Mouse (Mus musculus) kidney, postnatal 36 days (tissue): ENCODE results near the gene 4930470P17Rik.
"Not testable (repeated sequence)": the region's sequence is repeated elsewhere in the genome, so short reads cannot be mapped to it uniquely, and the experiment has no call there.

Source experiments
- DNase-seq, 2 experiments: peaks; one replicate each; pipeline ENCODE4 v3.0.0; 2021 to 2022; ENCODE audit warnings: mixed read lengths in 2 of 2

Gene 4930470P17Rik

GRCm38 (mm10) chr2:170601917-170602316 lies at the start of gene 4930470P17Rik:
Gene 4930470P17Rik (minus strand): TSS chr2:170602017.
- DNase-seq = no peak

DNA sequence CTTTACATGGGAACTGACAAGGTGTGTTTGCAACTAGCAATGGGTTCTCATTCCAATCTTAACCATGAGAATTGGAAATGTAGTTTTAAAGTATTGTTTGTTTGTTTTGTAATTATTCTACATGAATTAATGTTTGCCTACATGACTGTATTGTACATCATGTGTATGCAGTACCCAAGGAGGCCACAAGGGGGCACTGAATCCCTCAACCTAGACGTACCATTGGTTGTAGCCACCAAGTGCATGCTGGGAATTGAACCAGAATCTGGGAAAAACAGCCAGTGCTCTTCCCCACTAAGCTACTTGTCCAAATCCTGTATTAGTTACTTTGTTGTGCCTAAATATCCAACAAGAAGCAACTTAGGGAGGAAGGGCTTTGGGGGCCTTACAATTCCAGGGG lies 49.7 kb upstream of the 4930470P17Rik start:
- DNase-seq = no peak

GRCm38 (mm10) chr2:170648542-170648941 lies 46.7 kb upstream of the 4930470P17Rik start:
- DNase-seq = peak; percentile 0 to 7

- DNase-seq = no peak
Observed at GRCm38 (mm10) chr2:170646201-170646600, 44.4 kb upstream of the 4930470P17Rik start.

- DNase-seq = no peak
Observed at GRCm38 (mm10) chr2:170642338-170642806, 40.6 kb upstream of the 4930470P17Rik start.

GRCm38 (mm10) chr2:170640281-170640680 lies 38.5 kb upstream of the 4930470P17Rik start:
- no peak for DNase-seq

GRCm38 (mm10) chr2:170638746-170639145 lies 36.9 kb upstream of the 4930470P17Rik start:
- no peak for DNase-seq

DNA sequence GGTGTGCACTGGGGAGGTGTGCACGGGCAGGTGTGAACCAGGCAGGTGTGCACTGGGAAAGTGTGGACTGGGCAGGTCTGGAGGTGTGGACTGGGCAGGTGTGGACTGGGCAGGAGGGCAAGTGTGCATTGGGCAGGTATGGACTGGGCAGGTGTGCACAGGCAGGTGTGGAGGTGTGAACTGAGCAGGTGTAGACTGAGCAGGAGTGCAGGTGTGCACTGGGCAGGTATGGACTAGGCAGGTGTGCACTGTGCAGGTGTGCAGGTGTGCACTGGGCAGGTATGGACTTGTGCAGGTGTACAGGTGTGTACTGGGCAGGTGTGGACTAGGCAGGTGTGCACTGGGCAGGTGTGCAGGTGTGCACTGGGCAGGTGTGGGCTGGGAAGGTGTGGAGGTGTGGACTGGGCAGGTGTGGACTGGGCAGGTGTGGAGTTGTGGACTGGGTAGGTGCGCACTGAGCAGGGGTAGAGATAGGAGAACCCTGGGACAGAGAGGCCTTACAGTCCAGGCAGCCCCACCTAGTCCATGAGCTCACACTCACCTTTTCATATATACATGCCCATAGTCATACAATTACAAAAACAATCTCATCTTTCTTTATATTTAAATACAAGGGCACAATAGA lies 31.3 kb upstream of the 4930470P17Rik start:
- no peak for DNase-seq

GRCm38 (mm10) chr2:170632386-170632785 lies 30.6 kb upstream of the 4930470P17Rik start:
- DNase-seq = no peak

GRCm38 (mm10) chr2:170631375-170631774 lies 29.6 kb upstream of the 4930470P17Rik start:
- DNase-seq = no peak

- DNase-seq = no peak
Observed at GRCm38 (mm10) chr2:170630553-170630952, 28.7 kb upstream of the 4930470P17Rik start.

- DNase-seq = not testable (repeated sequence)
Observed at GRCm38 (mm10) chr2:170627991-170628390, 26.2 kb upstream of the 4930470P17Rik start.

GRCm38 (mm10) chr2:170624201-170624880 lies 22.5 kb upstream of the 4930470P17Rik start:
- DNase-seq = not testable (repeated sequence)

GRCm38 (mm10) chr2:170622985-170623384 lies 21.2 kb upstream of the 4930470P17Rik start:
- DNase-seq = no peak

GRCm38 (mm10) chr2:170618862-170619492 lies 17.2 kb upstream of the 4930470P17Rik start:
- DNase-seq = no peak

- peak in 1 of 2 experiments; percentile 13 for DNase-seq
Observed at GRCm38 (mm10) chr2:170611794-170612193, 10.0 kb upstream of the 4930470P17Rik start.

DNA sequence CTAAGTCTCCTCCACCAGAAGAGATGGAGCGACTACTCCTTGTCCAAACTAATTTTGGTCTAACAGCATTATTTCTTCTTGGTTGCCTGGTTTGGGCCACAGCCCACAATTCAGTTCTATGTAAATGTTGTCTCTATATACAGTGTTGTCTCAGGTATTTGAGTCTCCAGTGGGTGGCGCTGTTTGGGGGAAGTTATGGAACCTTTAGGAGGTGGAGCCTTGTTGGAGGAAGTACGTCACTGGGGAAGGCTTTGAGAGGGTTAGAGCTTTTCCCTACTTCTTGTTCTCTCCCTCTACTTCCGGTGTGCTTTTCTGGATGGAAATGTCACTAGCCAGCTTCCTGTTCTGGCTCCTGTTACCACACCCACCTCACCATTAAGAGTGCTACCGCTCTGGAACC lies 646 bp downstream of the 4930470P17Rik start:
- peak in 1 of 2 experiments; percentile 35 for DNase-seq

DNA sequence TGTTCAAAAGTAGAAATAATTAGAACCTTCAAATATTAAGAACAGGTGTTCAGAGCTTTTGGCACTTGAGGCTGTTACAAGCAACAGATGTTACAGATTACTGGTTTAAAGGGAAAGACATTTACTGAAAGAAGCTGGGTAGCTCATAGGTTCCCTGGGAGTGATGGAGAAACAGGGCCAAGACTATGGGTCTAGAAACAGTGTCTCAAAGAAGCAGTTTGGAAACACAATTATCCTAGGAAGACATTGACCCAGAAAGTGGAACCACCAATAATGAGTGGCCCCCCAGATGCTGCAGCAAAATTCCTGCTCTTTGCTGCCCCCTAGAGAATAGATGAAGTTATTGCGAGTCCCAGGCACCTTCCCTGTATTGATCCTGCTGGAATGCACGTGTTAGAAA lies 4.2 kb downstream of the 4930470P17Rik start:
- DNase-seq = peak; percentile 6 to 15

- DNase-seq = peak; percentile 60 to 86
Observed at GRCm38 (mm10) chr2:170596726-170597125, 5.1 kb downstream of the 4930470P17Rik start.

DNA sequence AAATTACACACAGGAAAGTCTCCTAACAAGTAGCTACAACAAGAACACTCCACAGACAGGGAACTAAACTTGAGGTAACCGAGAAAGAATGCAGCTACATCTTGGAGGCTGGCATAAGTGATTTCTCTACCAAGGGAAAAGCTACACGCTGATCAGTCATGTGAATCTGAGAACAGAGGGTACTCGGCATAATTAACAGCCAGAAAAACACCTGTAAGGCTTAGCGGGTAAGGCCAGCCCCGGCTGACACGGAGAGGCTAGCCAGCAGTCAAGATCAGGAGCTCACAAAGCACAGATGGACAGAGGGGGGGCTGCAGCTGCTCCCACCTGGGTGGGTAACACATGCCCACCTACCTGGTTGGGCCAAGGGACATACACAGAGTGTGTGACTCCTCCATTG lies 9.7 kb downstream of the 4930470P17Rik start:
- DNase-seq = peak; percentile 54 to 65

DNA sequence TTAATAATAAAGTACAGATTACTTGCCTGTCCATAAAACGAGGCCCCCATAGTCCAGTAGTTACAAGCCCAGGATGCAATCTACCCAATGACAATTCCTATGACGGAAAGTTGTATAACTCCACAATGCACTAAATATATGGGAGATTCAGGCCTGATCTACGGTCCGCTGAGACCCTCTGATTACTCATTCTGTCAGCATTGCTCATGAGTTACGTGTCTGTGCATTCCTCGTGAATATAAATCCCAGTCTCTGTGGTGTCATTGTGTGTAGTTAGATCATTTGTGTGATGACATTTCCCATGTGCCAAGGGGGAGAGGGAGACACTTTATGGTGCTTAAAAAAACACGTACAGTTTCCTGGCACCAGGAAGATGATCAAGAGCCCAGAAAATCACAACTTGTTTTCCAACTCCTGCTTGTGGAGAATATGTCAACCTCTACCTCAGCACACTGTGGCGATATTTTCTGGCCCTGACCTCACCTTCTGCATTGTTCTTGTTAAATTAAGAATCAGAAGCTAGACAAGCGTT lies 13.4 kb downstream of the 4930470P17Rik start:
- DNase-seq = no peak

- no peak for DNase-seq
Observed at GRCm38 (mm10) chr2:170584678-170585077, 17.1 kb downstream of the 4930470P17Rik start.

- DNase-seq = no peak
Observed at GRCm38 (mm10) chr2:170579551-170579950, 22.3 kb downstream of the 4930470P17Rik start.
